In the genomic region with DNA sequence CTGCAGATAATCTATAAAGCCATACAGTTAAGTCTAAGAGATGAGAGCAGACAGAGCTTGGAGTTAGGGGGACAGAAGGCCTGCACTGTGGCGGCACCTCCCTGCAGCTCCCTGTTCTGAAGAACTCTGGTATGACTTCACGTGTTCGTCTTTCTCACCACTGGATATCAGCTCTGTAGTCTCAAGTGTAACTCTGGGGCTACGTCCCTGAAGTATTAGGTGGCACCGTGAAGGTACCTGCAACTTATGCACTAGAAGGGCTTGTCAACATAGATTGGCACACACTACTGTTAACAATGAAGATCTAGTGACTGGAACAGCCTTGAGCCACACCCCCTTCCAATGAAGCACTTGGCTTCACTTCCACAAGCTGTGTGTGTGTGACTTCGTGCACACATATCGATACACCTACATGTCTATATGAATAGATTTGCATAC, we compare ENCODE assay signal across 8 mouse cellular contexts. TPM values are rescaled to one million over a fixed set of nuclear protein-coding genes. Genes with fewer than 3 reads are reported as not detected.
DNase-seq lines count a peak whose midpoint lies in the region; ATAC-seq lines count a peak whose summit lies in the region.

No protein-coding gene starts in this region.

- H3K27me3 ChIP-seq in heart, embryonic 13.5 days (replicated peaks), result 0 out of 2 replicates have a peak, but pooled peaks cover 3% of the 10 kb centered on the region
- H3K27me3 ChIP-seq in embryonic facial prominence, embryonic 10.5 days (replicated peaks; ENCODE audit: low read depth, poor library complexity, severe bottlenecking), result peaks cover 9% of the 10 kb centered on the region; the same call in 1 of the 2 replicates
- H3K27me3 ChIP-seq in hindbrain, embryonic 12.5 days, result no peaks in the 10 kb centered on the region; the same call in 1 of the 2 replicates
- no peaks in the 10 kb centered on the region for H3K27me3 ChIP-seq in midbrain, embryonic 11.5 days (ENCODE audit: control insufficient read depth, insufficient read depth, low read length)

- H3K9ac ChIP-seq in heart, embryonic 13.5 days, result peak overlapping the region; percentile 63
- H3K9ac ChIP-seq in hindbrain, embryonic 12.5 days, result 0 out of 2 replicates have a peak overlapping the region, but pooled peaks have one; percentile 32
- H3K9ac ChIP-seq in midbrain, embryonic 11.5 days (ENCODE audit: low read length), result peak overlapping the region; percentile 38; the same call in 1 of the 2 replicates

- peak overlapping the region; percentile 32 for H3K4me3 ChIP-seq in heart, embryonic 13.5 days
- peak overlapping the region; percentile 39 for H3K4me3 ChIP-seq in embryonic facial prominence, embryonic 10.5 days
- H3K4me3 ChIP-seq in hindbrain, embryonic 12.5 days, result peak overlapping the region; percentile 16
- 0 out of 2 replicates have a peak overlapping the region, but pooled peaks have one; percentile 10 for H3K4me3 ChIP-seq in midbrain, embryonic 11.5 days (ENCODE audit: low read depth, low read length)

- no peaks in the 10 kb centered on the region for H3K9me3 ChIP-seq in heart, embryonic 13.5 days
- no peaks in the 10 kb centered on the region for H3K9me3 ChIP-seq in embryonic facial prominence, embryonic 10.5 days
- H3K9me3 ChIP-seq in hindbrain, embryonic 12.5 days (replicated peaks), result no peaks in the 10 kb centered on the region
- no peaks in the 10 kb centered on the region for H3K9me3 ChIP-seq in midbrain, embryonic 11.5 days (ENCODE audit: control insufficient read depth, low read length)

- H3K4me2 ChIP-seq in heart, embryonic 13.5 days, result peak overlapping the region; percentile 66
- H3K4me2 ChIP-seq in hindbrain, embryonic 12.5 days (replicated peaks), result peak overlapping the region; percentile 44
- H3K4me2 ChIP-seq in midbrain, embryonic 11.5 days, result peak overlapping the region; percentile 33

- no peak for ATAC-seq in heart, embryonic 13.5 days (ENCODE audit: extremely low read depth, insufficient number of reproducible peaks, low FRiP score, low TSS enrichment)
- ATAC-seq in hindbrain, embryonic 12.5 days (ENCODE audit: low FRiP score), result peak; percentile 82
- peak; percentile 77 for ATAC-seq in midbrain, embryonic 11.5 days (ENCODE audit: low FRiP score)

- no peak for DNase-seq in heart, postnatal 10 days
- peak; percentile 8 for DNase-seq in embryonic facial prominence, embryonic 10.5 days (ENCODE audit: low spot score)
- peak; percentile 93 for DNase-seq in midbrain, embryonic 11.5 days (ENCODE audit: low spot score, missing footprints)
- no peak for DNase-seq in T-cell, adult 2 months (ENCODE audit: low spot score)
- DNase-seq in cerebellum, adult 11 months, result no peak
- no peak for DNase-seq in testis, postnatal 10 days (ENCODE audit: low spot score)

- peaks cover 4% of the 10 kb centered on the region for H3K4me1 ChIP-seq in heart, embryonic 13.5 days
- H3K4me1 ChIP-seq in embryonic facial prominence, embryonic 10.5 days, result peaks cover 5% of the 10 kb centered on the region; the same call in 1 of the 2 replicates
- H3K4me1 ChIP-seq in hindbrain, embryonic 12.5 days, result peaks cover 4% of the 10 kb centered on the region; the same call in 1 of the 2 replicates
- peaks cover 3% of the 10 kb centered on the region; the same call in 1 of the 2 replicates for H3K4me1 ChIP-seq in midbrain, embryonic 11.5 days (ENCODE audit: control insufficient read depth, insufficient read depth, low read length)

- no peak overlapping the region for H3K27ac ChIP-seq in heart, embryonic 13.5 days (replicated peaks)
- H3K27ac ChIP-seq in embryonic facial prominence, embryonic 10.5 days (replicated peaks), result 0 out of 2 replicates have a peak overlapping the region, but pooled peaks have one; percentile 35
- no peak overlapping the region for H3K27ac ChIP-seq in hindbrain, embryonic 12.5 days
- H3K27ac ChIP-seq in midbrain, embryonic 11.5 days (ENCODE audit: low read depth, low read length), result no peak overlapping the region

- intact Hi-C loops in heart, postnatal 10 days (cut with DNase I), result loop anchor here (2.0 kb wide), 1 partner anchor 128 kb away; no protein-coding TSS in a partner anchor

- no peaks in the 10 kb centered on the region for H3K36me3 ChIP-seq in heart, embryonic 13.5 days
- H3K36me3 ChIP-seq in embryonic facial prominence, embryonic 10.5 days (replicated peaks), result no peaks in the 10 kb centered on the region
- H3K36me3 ChIP-seq in hindbrain, embryonic 12.5 days, result no peaks in the 10 kb centered on the region
- H3K36me3 ChIP-seq in midbrain, embryonic 11.5 days (ENCODE audit: control insufficient read depth, insufficient read depth, low read length), result no peaks in the 10 kb centered on the region

- WGBS in heart, embryonic 13.5 days, result 54% methylated on average over 7 of the region's 7 CpGs
- 67% methylated on average over 7 of the region's 7 CpGs for whole genome bisulfite sequencing in embryonic facial prominence, embryonic 10.5 days
- 63% methylated on average over 7 of the region's 7 CpGs for WGBS in hindbrain, embryonic 12.5 days
- 61% methylated on average over 7 of the region's 7 CpGs for whole genome bisulfite sequencing in midbrain, embryonic 11.5 days

RNA-seq across cellular contexts. Expression of gene Arhgap15, which starts 25.5 kb away (rescaled TPM):
- polyA plus RNA-seq in heart, embryonic 13.5 days (2015; fragmentation: Nextera tagmentation; extraction: Ambion mirVana), result 0.39 and 0.87 TPM in 2 replicates
- 1 to 10 TPM in 1 of 2 experiments, under 1 TPM in 1; 0.82 to 1.0 TPM for total RNA-seq in heart, postnatal 10 days (2021)
- polyA plus RNA-seq in embryonic facial prominence, embryonic 10.5 days (2016; fragmentation: Nextera tagmentation; extraction: Ambion mirVana), result 0.31 and 0.50 TPM in 2 replicates
- 1.2 and 1.4 TPM in 2 replicates for polyA plus RNA-seq in hindbrain, embryonic 12.5 days (2016; fragmentation: Nextera tagmentation; extraction: Ambion mirVana)
- polyA plus RNA-seq in midbrain, embryonic 11.5 days (2014; fragmentation: Nextera tagmentation; extraction: Ambion mirVana), result 0.52 TPM in 2 replicates

Comparison
In these comparisons a context has a peak if more than half of its experiments do, and no peak if none do; other contexts are left out.
1. DNase-seq: peak in embryonic facial prominence, embryonic 10.5 days (single experiment) and midbrain, embryonic 11.5 days (single experiment); none in heart, postnatal 10 days (0 of 2), T-cell, adult 2 months (single experiment), cerebellum, adult 11 months (single experiment) and testis, postnatal 10 days (single experiment).
2. Peak in every context shown above with its lines, with median percentiles within 50 percentile points of each other: H3K4me2 ChIP-seq, H3K4me3 ChIP-seq and H3K9ac ChIP-seq.